Mouse (Mus musculus): ENCODE data around the gene Atp1a3. TPM values are rescaled to one million over a fixed set of nuclear protein-coding genes. Genes with fewer than 3 reads are reported as not detected.

The Atp1a3 gene
- polyA plus RNA-seq, 1 experiment from 2014 or later = 586 TPM

GRCm38 (mm10) chr7:24973902-24974301 is 31.9 kb downstream of the Atp1a3 start:
- Histone ChIP-seq H3K36me3 (peaks cover 20% of the 10 kb centered on the region), H3K4me3 (replicated peaks) (no peak overlapping the region), H3K9me3 (replicated peaks) (no peaks in the 10 kb centered on the region), H3K27ac (replicated peaks) (no peak overlapping the region), H3K27me3 (replicated peaks) (no peaks in the 10 kb centered on the region), H3K4me2 (no peak overlapping the region), H3K9ac (replicated peaks) (no peak overlapping the region), H3K4me1 (peaks cover 14% of the 10 kb centered on the region)
- 74% methylated on average over 5 of the region's 5 CpGs for WGBS
- no peak for ATAC-seq (ENCODE audit: low FRiP score)

- no peaks in the 10 kb centered on the region for H3K9me3 ChIP-seq (replicated peaks)
- WGBS = 83% methylated on average over 4 of the region's 4 CpGs
- no peak for ATAC-seq (ENCODE audit: low FRiP score)
- H3K36me3 ChIP-seq = peaks cover 13% of the 10 kb centered on the region
- H3K27ac ChIP-seq (replicated peaks) = no peak overlapping the region
- H3K4me3 ChIP-seq (replicated peaks) = no peak overlapping the region
- H3K4me2 ChIP-seq = no peak overlapping the region
- no peaks in the 10 kb centered on the region for H3K27me3 ChIP-seq (replicated peaks)
- H3K4me1 ChIP-seq = peaks cover 14% of the 10 kb centered on the region
- H3K9ac ChIP-seq (replicated peaks) = no peak overlapping the region
Measured at GRCm38 (mm10) chr7:24973208-24973607, 32.5 kb downstream of the Atp1a3 start.

- peak; percentile 92 for ATAC-seq (ENCODE audit: low FRiP score)
- peak within 1 kb of the TSS; percentile 75 for H3K4me2 ChIP-seq
- no peaks in the 10 kb centered on the region for H3K27me3 ChIP-seq (replicated peaks)
- peak within 1 kb of the TSS; percentile 86 for H3K27ac ChIP-seq (replicated peaks)
- H3K36me3 ChIP-seq = peaks cover 3% of the 10 kb centered on the region
- under 1% methylated on average over 45 of the region's 45 CpGs for WGBS
- peak within 1 kb of the TSS; percentile 90 for H3K9ac ChIP-seq (replicated peaks)
- H3K4me1 ChIP-seq = peaks cover 14% of the 10 kb centered on the region
- no peaks in the 10 kb centered on the region for H3K9me3 ChIP-seq (replicated peaks)
- H3K4me3 ChIP-seq (replicated peaks) = peak within 1 kb of the TSS; percentile 79
Measured at GRCm38 (mm10) chr7:24971972-24972893, 33.5 kb downstream of the Atp1a3 start, which contains the start of gene Rabac1. Gene Rabac1, minus strand, starts transcription at chr7:24972754.

- Histone ChIP-seq H3K27ac (replicated peaks) (peak overlapping the region; percentile 86), H3K27me3 (replicated peaks) (no peaks in the 10 kb centered on the region), H3K36me3 (0 out of 2 replicates have a peak, but pooled peaks cover 3% of the 10 kb centered on the region), H3K4me2 (peak overlapping the region; percentile 75), H3K4me3 (replicated peaks) (peak overlapping the region; percentile 79), H3K9me3 (replicated peaks) (no peaks in the 10 kb centered on the region), H3K4me1 (peaks cover 14% of the 10 kb centered on the region), H3K9ac (replicated peaks) (peak overlapping the region; percentile 90)
- no peak for ATAC-seq (ENCODE audit: low FRiP score)
- 10% methylated on average over 19 of the region's 19 CpGs for WGBS
Measured at GRCm38 (mm10) chr7:24971261-24971971, 34.3 kb downstream of the Atp1a3 start.

GRCm38 (mm10) chr7:24970341-24970740 is 35.4 kb downstream of the Atp1a3 start:
- Histone ChIP-seq H3K27me3 (replicated peaks) (no peaks in the 10 kb centered on the region), H3K9ac (replicated peaks) (no peak overlapping the region), H3K4me2 (no peak overlapping the region), H3K4me3 (replicated peaks) (no peak overlapping the region), H3K36me3 (0 out of 2 replicates have a peak, but pooled peaks cover 3% of the 10 kb centered on the region), H3K27ac (replicated peaks) (no peak overlapping the region), H3K4me1 (peaks cover 14% of the 10 kb centered on the region), H3K9me3 (replicated peaks) (no peaks in the 10 kb centered on the region)
- WGBS = 90% methylated on average over 3 of the region's 3 CpGs
- ATAC-seq (ENCODE audit: low FRiP score) = no peak

- no peak for ATAC-seq (ENCODE audit: low FRiP score)
- Histone ChIP-seq H3K4me1 (peaks cover 12% of the 10 kb centered on the region), H3K36me3 (0 out of 2 replicates have a peak, but pooled peaks cover 3% of the 10 kb centered on the region), H3K4me2 (no peak overlapping the region), H3K27ac (replicated peaks) (no peak overlapping the region), H3K27me3 (replicated peaks) (no peaks in the 10 kb centered on the region), H3K9me3 (replicated peaks) (no peaks in the 10 kb centered on the region), H3K9ac (replicated peaks) (no peak overlapping the region), H3K4me3 (replicated peaks) (no peak overlapping the region)
- 75% methylated on average over 12 of the region's 12 CpGs for WGBS
Measured at GRCm38 (mm10) chr7:24969805-24970204, 36.0 kb downstream of the Atp1a3 start.

GRCm38 (mm10) chr7:24968463-24968862 is 37.3 kb downstream of the Atp1a3 start:
- Histone ChIP-seq H3K27me3 (replicated peaks) (no peaks in the 10 kb centered on the region), H3K4me3 (replicated peaks) (no peak overlapping the region), H3K4me1 (peaks cover 12% of the 10 kb centered on the region), H3K27ac (replicated peaks) (no peak overlapping the region), H3K36me3 (0 out of 2 replicates have a peak, but pooled peaks cover 3% of the 10 kb centered on the region), H3K9ac (replicated peaks) (no peak overlapping the region), H3K9me3 (replicated peaks) (no peaks in the 10 kb centered on the region), H3K4me2 (no peak overlapping the region)
- no peak for ATAC-seq (ENCODE audit: low FRiP score)
- WGBS = 77% methylated on average over 6 of the region's 6 CpGs

GRCm38 (mm10) chr7:24967966-24968365 is 37.8 kb downstream of the Atp1a3 start:
- H3K27me3 ChIP-seq (replicated peaks) = no peaks in the 10 kb centered on the region
- ATAC-seq (ENCODE audit: low FRiP score) = no peak
- no peak overlapping the region for H3K4me3 ChIP-seq (replicated peaks)
- H3K9me3 ChIP-seq (replicated peaks) = no peaks in the 10 kb centered on the region
- H3K4me2 ChIP-seq = no peak overlapping the region
- peaks cover 12% of the 10 kb centered on the region for H3K4me1 ChIP-seq
- no peak overlapping the region for H3K9ac ChIP-seq (replicated peaks)
- H3K36me3 ChIP-seq = 0 out of 2 replicates have a peak, but pooled peaks cover 3% of the 10 kb centered on the region
- WGBS = 85% methylated on average over 8 of the region's 8 CpGs
- H3K27ac ChIP-seq (replicated peaks) = no peak overlapping the region

GRCm38 (mm10) chr7:24964897-24965535 is 40.7 kb downstream of the Atp1a3 start:
- Histone ChIP-seq H3K9ac (replicated peaks) (no peak overlapping the region), H3K27me3 (replicated peaks) (no peaks in the 10 kb centered on the region), H3K4me1 (no peaks in the 10 kb centered on the region), H3K4me3 (replicated peaks) (no peak overlapping the region), H3K9me3 (replicated peaks) (no peaks in the 10 kb centered on the region), H3K36me3 (0 out of 2 replicates have a peak, but pooled peaks cover 3% of the 10 kb centered on the region), H3K4me2 (no peak overlapping the region), H3K27ac (replicated peaks) (no peak overlapping the region)
- ATAC-seq (ENCODE audit: low FRiP score) = no peak
- 15% methylated on average over 5 of the region's 5 CpGs for WGBS

- H3K4me1 ChIP-seq = no peaks in the 10 kb centered on the region
- H3K9ac ChIP-seq (replicated peaks) = no peak overlapping the region
- H3K4me3 ChIP-seq (replicated peaks) = no peak overlapping the region
- H3K4me2 ChIP-seq = no peak overlapping the region
- 82% methylated on average over 2 of the region's 2 CpGs for WGBS
- no peak for ATAC-seq (ENCODE audit: low FRiP score)
- H3K9me3 ChIP-seq (replicated peaks) = no peaks in the 10 kb centered on the region
- H3K36me3 ChIP-seq = no peaks in the 10 kb centered on the region
- H3K27me3 ChIP-seq (replicated peaks) = no peaks in the 10 kb centered on the region
- H3K27ac ChIP-seq (replicated peaks) = no peak overlapping the region
Measured at GRCm38 (mm10) chr7:24964288-24964687, 41.5 kb downstream of the Atp1a3 start.

GRCm38 (mm10) chr7:24955226-24955625 is 50.5 kb downstream of the Atp1a3 start:
- ATAC-seq (ENCODE audit: low FRiP score) = no peak
- peak overlapping the region; percentile 37 for H3K4me3 ChIP-seq (replicated peaks)
- no peaks in the 10 kb centered on the region for H3K9me3 ChIP-seq (replicated peaks)
- no peaks in the 10 kb centered on the region for H3K36me3 ChIP-seq
- H3K27ac ChIP-seq (replicated peaks) = no peak overlapping the region
- peaks cover 56% of the 10 kb centered on the region for H3K27me3 ChIP-seq (replicated peaks)
- peak overlapping the region; percentile 41 for H3K9ac ChIP-seq (replicated peaks)
- H3K4me2 ChIP-seq = peak overlapping the region; percentile 62
- 5% methylated on average over 32 of the region's 33 CpGs for WGBS
- peaks cover 34% of the 10 kb centered on the region for H3K4me1 ChIP-seq

All from neural tube, embryonic 15.5 days (tissue).